Mouse (Mus musculus): ENCODE results near the gene Dab2ip.

GRCm38 (mm10) chr2:35509343-35509667, 48.8 kb upstream of the Dab2ip start:
- TF ChIP-seq CTCF (IDR thresholded peaks at IDR 0.05; ENCODE audit: low read depth) (no peak), EP300 (optimal IDR thresholded peaks at IDR 0.05) (no peak)
